Mouse (Mus musculus): ENCODE data around the gene Atp23. TPM values are rescaled to one million over a fixed set of nuclear protein-coding genes. Genes with fewer than 3 reads are reported as not detected.

The Atp23 gene
- polyA plus RNA-seq, 1 experiment from 2014 or later, result 10.0 TPM

DNA sequence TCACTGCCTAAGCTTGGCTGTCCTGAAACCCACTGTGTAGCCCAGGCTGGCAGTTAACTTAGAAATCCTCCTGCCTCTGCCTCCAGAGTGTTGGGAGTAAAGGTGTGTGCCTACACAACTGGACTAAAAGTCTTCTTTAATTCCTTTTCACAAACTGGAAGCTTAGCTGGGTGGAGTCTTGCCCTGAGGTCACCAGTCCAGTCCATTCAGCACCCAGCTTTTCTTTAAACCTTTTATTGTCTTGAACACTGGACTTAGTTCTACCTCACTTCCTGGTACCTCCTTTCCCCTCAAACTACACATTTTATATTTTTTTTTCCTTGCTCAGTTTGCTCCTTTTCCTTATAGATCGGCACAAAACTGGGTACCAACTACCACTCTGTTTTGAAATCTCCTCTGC, 10.3 kb upstream of the Atp23 start:
- Histone ChIP-seq H3K9ac (no peak overlapping the region), H3K4me1 (replicated peaks) (no peaks in the 10 kb centered on the region), H3K4me2 (no peak overlapping the region), H3K36me3 (no peaks in the 10 kb centered on the region), H3K27ac (no peak overlapping the region), H3K4me3 (replicated peaks) (no peak overlapping the region), H3K27me3 (no peaks in the 10 kb centered on the region), H3K9me3 (replicated peaks) (no peaks in the 10 kb centered on the region)
- ATAC-seq (ENCODE audit: low read depth), result no peak
- WGBS (ENCODE audit: insufficient replicate concordance), result 70% methylated on average over 1 of the region's 1 CpGs
- DNase-seq, result no peak

- Histone ChIP-seq H3K4me3 (replicated peaks) (no peak overlapping the region), H3K4me2 (no peak overlapping the region), H3K36me3 (no peaks in the 10 kb centered on the region), H3K4me1 (replicated peaks) (peaks cover 3% of the 10 kb centered on the region), H3K27ac (no peak overlapping the region), H3K27me3 (no peaks in the 10 kb centered on the region), H3K9me3 (replicated peaks) (no peaks in the 10 kb centered on the region), H3K9ac (no peak overlapping the region)
- ATAC-seq (ENCODE audit: low read depth) (no peak), DNase-seq (no peak)
- WGBS (ENCODE audit: insufficient replicate concordance), result 76% methylated on average over 5 of the region's 5 CpGs
Observed at GRCm38 (mm10) chr10:126906811-126907210, 5.7 kb upstream of the Atp23 start.

GRCm38 (mm10) chr10:126905650-126906075, 4.5 kb upstream of the Atp23 start:
- H3K36me3 ChIP-seq, result no peaks in the 10 kb centered on the region
- H3K4me3 ChIP-seq (replicated peaks), result peak overlapping the region; percentile 60
- H3K9ac ChIP-seq, result peak overlapping the region; percentile 66
- peaks cover 14% of the 10 kb centered on the region for H3K4me1 ChIP-seq (replicated peaks)
- H3K9me3 ChIP-seq (replicated peaks), result no peaks in the 10 kb centered on the region
- peak overlapping the region; percentile 53 for H3K27ac ChIP-seq
- WGBS (ENCODE audit: insufficient replicate concordance), result under 1% methylated on average over 30 of the region's 30 CpGs
- DNase-seq, result peak; percentile 88
- peak; percentile 80 for ATAC-seq (ENCODE audit: low read depth)
- no peaks in the 10 kb centered on the region for H3K27me3 ChIP-seq
- H3K4me2 ChIP-seq, result peak overlapping the region; percentile 67

GRCm38 (mm10) chr10:126905086-126905485, 3.9 kb upstream of the Atp23 start:
- Histone ChIP-seq H3K9me3 (replicated peaks) (no peaks in the 10 kb centered on the region), H3K4me3 (replicated peaks) (peak overlapping the region; percentile 60), H3K36me3 (no peaks in the 10 kb centered on the region), H3K4me2 (peak overlapping the region; percentile 67), H3K9ac (peak overlapping the region; percentile 66), H3K27me3 (no peaks in the 10 kb centered on the region), H3K27ac (peak overlapping the region; percentile 53), H3K4me1 (replicated peaks) (peaks cover 19% of the 10 kb centered on the region)
- ATAC-seq (ENCODE audit: low read depth) (no peak), DNase-seq (no peak)
- 65% methylated on average over 8 of the region's 8 CpGs for WGBS (ENCODE audit: insufficient replicate concordance)

DNA sequence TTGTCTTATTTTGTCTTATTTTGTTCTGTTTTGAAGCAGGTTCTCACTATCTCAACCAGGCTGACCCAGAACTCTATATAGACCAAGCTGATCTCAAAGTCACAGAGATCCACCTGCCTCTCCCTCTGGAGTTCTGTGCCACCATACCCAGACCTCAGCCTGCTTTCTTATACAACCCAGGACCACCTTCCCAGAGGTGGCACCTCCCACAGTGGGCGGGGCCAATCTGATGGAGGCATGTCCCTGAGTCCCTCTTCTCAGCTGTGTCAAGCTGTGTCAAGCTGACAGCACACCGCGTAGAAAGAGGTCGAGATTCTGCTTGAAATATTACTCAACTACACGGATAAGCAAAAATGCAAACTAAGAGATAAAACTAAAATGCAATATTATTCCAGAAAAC, 3.1 kb upstream of the Atp23 start:
- WGBS (ENCODE audit: insufficient replicate concordance), result 29% methylated on average over 5 of the region's 5 CpGs
- Histone ChIP-seq H3K4me1 (replicated peaks) (peaks cover 25% of the 10 kb centered on the region), H3K36me3 (no peaks in the 10 kb centered on the region), H3K4me2 (no peak overlapping the region), H3K4me3 (replicated peaks) (no peak overlapping the region), H3K9me3 (replicated peaks) (no peaks in the 10 kb centered on the region), H3K27me3 (no peaks in the 10 kb centered on the region), H3K9ac (no peak overlapping the region), H3K27ac (no peak overlapping the region)
- DNase-seq, result no peak
- ATAC-seq (ENCODE audit: low read depth), result no peak

GRCm38 (mm10) chr10:126901488-126901843, 311 bp upstream of the Atp23 start:
- Histone ChIP-seq H3K27me3 (no peaks in the 10 kb centered on the region), H3K4me3 (replicated peaks) (peak overlapping the region; percentile 72), H3K4me2 (peak overlapping the region; percentile 96), H3K27ac (no peak overlapping the region), H3K36me3 (peaks cover 2% of the 10 kb centered on the region; the same call in 1 of the 2 replicates), H3K9ac (no peak overlapping the region), H3K4me1 (replicated peaks) (peaks cover 25% of the 10 kb centered on the region), H3K9me3 (replicated peaks) (no peaks in the 10 kb centered on the region)
- peak; percentile 14 for ATAC-seq (ENCODE audit: low read depth)
- no peak for DNase-seq
- WGBS (ENCODE audit: insufficient replicate concordance), result 1% methylated on average over 4 of the region's 4 CpGs

GRCm38 (mm10) chr10:126895891-126896290, 5.3 kb downstream of the Atp23 start:
- H3K4me2 ChIP-seq, result no peak overlapping the region
- H3K4me3 ChIP-seq (replicated peaks), result no peak overlapping the region
- H3K27ac ChIP-seq, result no peak overlapping the region
- peaks cover 42% of the 10 kb centered on the region for H3K36me3 ChIP-seq
- DNase-seq (no peak), ATAC-seq (ENCODE audit: low read depth) (no peak)
- peaks cover 24% of the 10 kb centered on the region for H3K4me1 ChIP-seq (replicated peaks)
- H3K9ac ChIP-seq, result no peak overlapping the region
- no peaks in the 10 kb centered on the region for H3K27me3 ChIP-seq
- H3K9me3 ChIP-seq (replicated peaks), result no peaks in the 10 kb centered on the region
- 74% methylated on average over 6 of the region's 6 CpGs for WGBS (ENCODE audit: insufficient replicate concordance)

DNA sequence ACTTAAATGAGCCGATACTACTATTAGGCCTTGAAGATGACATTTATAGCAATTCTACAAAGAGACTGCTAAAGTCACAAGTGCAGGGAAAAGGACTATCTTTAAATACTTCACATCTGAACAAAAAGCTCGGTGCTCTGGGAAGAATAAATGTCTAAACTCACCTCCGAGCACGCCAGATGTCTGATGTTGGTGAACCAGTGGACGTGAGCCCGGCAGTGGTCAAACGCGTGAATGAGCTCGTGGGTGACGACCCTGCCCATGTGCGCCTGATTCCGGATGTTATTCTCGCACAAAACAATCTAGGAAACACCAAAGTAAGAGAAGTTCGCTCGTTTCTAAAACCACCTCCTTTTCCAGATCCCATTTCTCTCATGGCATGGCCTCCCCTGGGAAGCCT, 7.1 kb downstream of the Atp23 start:
- Histone ChIP-seq H3K9me3 (replicated peaks) (no peaks in the 10 kb centered on the region), H3K4me3 (replicated peaks) (no peak overlapping the region), H3K27ac (no peak overlapping the region), H3K4me2 (no peak overlapping the region), H3K4me1 (replicated peaks) (peaks cover 12% of the 10 kb centered on the region), H3K27me3 (no peaks in the 10 kb centered on the region), H3K36me3 (peaks cover 57% of the 10 kb centered on the region), H3K9ac (no peak overlapping the region)
- DNase-seq (no peak), ATAC-seq (ENCODE audit: low read depth) (no peak)
- WGBS (ENCODE audit: insufficient replicate concordance), result 87% methylated on average over 15 of the region's 15 CpGs

DNA sequence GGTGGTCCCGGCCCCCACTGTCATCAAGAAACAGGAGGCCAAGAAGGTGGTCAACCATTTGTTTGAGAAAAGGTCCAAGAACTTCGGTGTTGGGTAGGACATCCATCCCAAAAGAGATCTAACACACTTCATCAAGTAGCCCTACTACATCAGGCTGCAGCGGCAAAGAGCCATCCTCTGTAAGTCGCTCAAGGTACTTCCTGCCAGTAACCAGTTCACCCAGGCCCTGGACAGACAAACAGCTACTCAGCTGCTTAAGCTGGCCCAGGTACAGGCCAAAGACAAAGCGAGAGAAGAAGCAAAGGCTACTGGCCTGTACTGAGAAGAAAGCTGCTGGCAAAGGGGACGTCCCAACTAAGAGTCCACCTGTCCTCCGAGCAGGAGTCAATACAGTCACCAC, 8.0 kb downstream of the Atp23 start:
- no peaks in the 10 kb centered on the region for H3K9me3 ChIP-seq (replicated peaks)
- peaks cover 65% of the 10 kb centered on the region for H3K36me3 ChIP-seq
- H3K4me3 ChIP-seq (replicated peaks), result no peak overlapping the region
- H3K27me3 ChIP-seq, result no peaks in the 10 kb centered on the region
- 84% methylated on average over 7 of the region's 7 CpGs for WGBS (ENCODE audit: insufficient replicate concordance)
- no peak for ATAC-seq (ENCODE audit: low read depth)
- peaks cover 12% of the 10 kb centered on the region for H3K4me1 ChIP-seq (replicated peaks)
- no peak overlapping the region for H3K4me2 ChIP-seq
- H3K9ac ChIP-seq, result no peak overlapping the region
- no peak overlapping the region for H3K27ac ChIP-seq
- DNase-seq, result no peak

GRCm38 (mm10) chr10:126873755-126874154, 27.4 kb downstream of the Atp23 start:
- no peak for DNase-seq
- Histone ChIP-seq H3K27ac (no peak overlapping the region), H3K4me3 (replicated peaks) (no peak overlapping the region), H3K9me3 (replicated peaks) (no peaks in the 10 kb centered on the region), H3K4me2 (no peak overlapping the region), H3K4me1 (replicated peaks) (no peaks in the 10 kb centered on the region), H3K36me3 (no peaks in the 10 kb centered on the region), H3K27me3 (no peaks in the 10 kb centered on the region), H3K9ac (no peak overlapping the region)
- 76% methylated on average over 3 of the region's 3 CpGs for WGBS (ENCODE audit: insufficient replicate concordance)
- ATAC-seq (ENCODE audit: low read depth), result no peak

GRCm38 (mm10) chr10:126872256-126872655, 28.9 kb downstream of the Atp23 start:
- Histone ChIP-seq H3K27ac (no peak overlapping the region), H3K4me1 (replicated peaks) (no peaks in the 10 kb centered on the region), H3K9me3 (replicated peaks) (no peaks in the 10 kb centered on the region), H3K27me3 (no peaks in the 10 kb centered on the region), H3K4me3 (replicated peaks) (no peak overlapping the region), H3K36me3 (no peaks in the 10 kb centered on the region), H3K9ac (no peak overlapping the region), H3K4me2 (no peak overlapping the region)
- 62% methylated on average over 5 of the region's 5 CpGs for WGBS (ENCODE audit: insufficient replicate concordance)
- DNase-seq, result no peak
- no peak for ATAC-seq (ENCODE audit: low read depth)

GRCm38 (mm10) chr10:126869372-126870318, 31.5 kb downstream of the Atp23 start:
- Histone ChIP-seq H3K27ac (no peak overlapping the region), H3K4me2 (peak overlapping the region; percentile 28; the same call in 1 of the 2 replicates), H3K4me1 (replicated peaks) (no peaks in the 10 kb centered on the region), H3K27me3 (no peaks in the 10 kb centered on the region), H3K9ac (no peak overlapping the region), H3K4me3 (replicated peaks) (no peak overlapping the region), H3K9me3 (replicated peaks) (no peaks in the 10 kb centered on the region), H3K36me3 (no peaks in the 10 kb centered on the region)
- peak; percentile 34 for DNase-seq
- WGBS (ENCODE audit: insufficient replicate concordance), result 24% methylated on average over 23 of the region's 23 CpGs
- ATAC-seq (ENCODE audit: low read depth), result no peak

All from liver, embryonic 13.5 days (tissue).